Mouse (Mus musculus) midbrain, embryonic 16.5 days (tissue): ENCODE data around the gene Atp4a. TPM values are rescaled to one million over a fixed set of nuclear protein-coding genes. Genes with fewer than 3 reads are reported as not detected.

ENCODE experiments used
- ATAC-seq: fragments of 200-750 bp; cut with Nextera tagmentation; 2 replicates; pipeline ENCODE4 v1.8.0; 2017; ENCODE audit warnings: moderate TSS enrichment
- H3K27ac ChIP-seq: fragments of 300-500 bp; sonication (generic); 2 replicates; pipeline ENCODE4 v1.5.1; 2014; ENCODE audit warnings: mild to moderate bottlenecking, low read length, mixed read lengths
- H3K27me3 ChIP-seq: fragments of 300-500 bp; sonication (generic); 2 replicates; pipeline ENCODE4 v1.6.1; 2014; ENCODE audit warnings: low read depth, low read length, mixed read lengths; ENCODE audit not compliant: control insufficient read depth, insufficient read depth
- H3K36me3 ChIP-seq: fragments of 300-500 bp; sonication (generic); 2 replicates; pipeline ENCODE4 v1.6.1; 2014; ENCODE audit warnings: mild to moderate bottlenecking, low read length, moderate library complexity, mixed read lengths; ENCODE audit not compliant: control insufficient read depth, insufficient read depth
- H3K4me1 ChIP-seq: fragments of 300-500 bp; sonication (generic); 2 replicates; pipeline ENCODE4 v1.6.1; 2014; ENCODE audit warnings: mild to moderate bottlenecking, low read length, mixed read lengths; ENCODE audit not compliant: control insufficient read depth, insufficient read depth
- H3K4me2 ChIP-seq: fragments of 300-500 bp; sonication (generic); 2 replicates; pipeline ENCODE4 v1.6.1; 2014; ENCODE audit warnings: mild to moderate bottlenecking, low read length, mixed read lengths
- H3K4me3 ChIP-seq: fragments of 300-500 bp; sonication (generic); 2 replicates; pipeline ENCODE4 v1.5.1; 2014; ENCODE audit warnings: low read depth, mild to moderate bottlenecking, low read length, moderate library complexity, mixed read lengths
- H3K9ac ChIP-seq: fragments of 300-500 bp; sonication (generic); 2 replicates; pipeline ENCODE4 v1.6.1; 2014; ENCODE audit warnings: low read depth, low read length, mixed read lengths
- H3K9me3 ChIP-seq: fragments of 300-500 bp; sonication (generic); replicated peaks from 2 replicates; pipeline ENCODE4 v1.6.1; 2014; ENCODE audit warnings: mild to moderate bottlenecking, low read length, mixed read lengths; ENCODE audit not compliant: control insufficient read depth, poor library complexity, severe bottlenecking
- WGBS: fragments of 180-500 bp; shearing (Covaris S2); extraction: QIAGEN DNeasy Blood & Tissue Kit; methylation state at CpG from one replicate; pipeline ENCODE4 v1.1.7; 2014; 5-methylcytosine and 5-hydroxymethylcytosine counted together
- polyA plus RNA-seq: library from polyadenylated mRNA; unstranded; fragments of >200 nt; fragmentation: Nextera tagmentation; extraction: Ambion mirVana; gene quantifications from 2 replicates; pipeline ENCODE4 v1.2.1, GENCODE M21; 2015

Gene Atp4a
- polyA plus RNA-seq, 1 experiment from 2014 or later, result 2.2 TPM

DNA sequence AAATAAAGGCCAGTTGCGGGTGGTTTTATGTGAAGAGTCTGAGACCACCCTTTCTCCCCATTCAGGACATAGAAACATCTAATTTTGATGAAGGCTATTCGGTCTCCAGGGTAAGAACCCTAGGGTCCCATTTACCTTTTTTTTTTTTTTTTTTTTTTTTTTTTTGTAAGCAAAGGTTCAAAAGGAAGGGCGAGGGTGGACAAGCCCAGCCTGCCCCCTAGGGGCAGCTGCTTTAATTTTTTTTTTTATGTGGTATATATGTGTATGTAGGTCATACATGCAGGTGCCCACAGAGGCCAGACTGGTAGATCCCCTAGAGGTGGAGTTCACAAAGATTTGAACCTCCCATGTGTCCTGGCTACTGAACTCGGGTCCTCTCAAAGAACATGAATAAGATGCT lies 54.4 kb downstream of the Atp4a start:
- 0 out of 2 replicates have a peak, but pooled peaks cover 2% of the 10 kb centered on the region for H3K27me3 ChIP-seq
- 84% methylated on average over 4 of the region's 4 CpGs for WGBS
- no peak overlapping the region for H3K4me3 ChIP-seq
- ATAC-seq, result no peak
- no peak overlapping the region for H3K27ac ChIP-seq
- H3K4me1 ChIP-seq, result no peaks in the 10 kb centered on the region
- H3K9me3 ChIP-seq, result no peaks in the 10 kb centered on the region; the same call in 1 of the 2 replicates
- H3K9ac ChIP-seq, result no peak overlapping the region
- H3K4me2 ChIP-seq, result no peak overlapping the region
- no peaks in the 10 kb centered on the region for H3K36me3 ChIP-seq

DNA sequence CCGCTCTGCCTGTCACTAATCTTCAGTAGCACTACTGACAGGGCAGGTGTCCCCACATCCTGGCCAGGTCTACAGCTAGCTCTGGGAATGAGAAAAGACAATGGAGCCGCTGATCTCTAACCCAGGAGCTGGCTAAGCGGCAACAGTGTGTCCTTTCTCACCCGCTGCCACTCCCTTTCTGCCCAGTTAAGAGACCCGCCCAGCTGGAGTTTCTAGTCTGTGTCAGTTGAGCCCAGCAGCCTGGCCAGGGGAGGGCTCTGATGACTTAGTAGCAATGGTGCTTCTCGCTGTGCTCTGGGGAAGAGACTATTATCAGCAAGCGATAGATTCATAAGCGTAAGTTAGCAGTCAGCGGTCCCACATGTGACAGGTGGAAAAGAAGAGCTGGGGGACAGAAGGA lies 57.2 kb downstream of the Atp4a start:
- Histone ChIP-seq H3K9me3 (no peaks in the 10 kb centered on the region; the same call in 1 of the 2 replicates), H3K9ac (no peak overlapping the region), H3K36me3 (no peaks in the 10 kb centered on the region), H3K27me3 (0 out of 2 replicates have a peak, but pooled peaks cover 2% of the 10 kb centered on the region), H3K4me3 (no peak overlapping the region), H3K27ac (no peak overlapping the region), H3K4me1 (no peaks in the 10 kb centered on the region), H3K4me2 (no peak overlapping the region)
- WGBS, result 33% methylated on average over 9 of the region's 9 CpGs
- no peak for ATAC-seq

Other genes with a start within 250 kb of the Atp4a start
- not detected in 2 replicates for gene Prodh2, start 218.6 kb upstream of the Atp4a start, polyA plus RNA-seq
- gene Arhgap33, start 177.1 kb upstream of the Atp4a start, polyA plus RNA-seq, result 140 and 149 TPM in 2 replicates
- gene Hspb6, start 160.0 kb upstream of the Atp4a start, polyA plus RNA-seq, result 7.5 and 11.2 TPM in 2 replicates
- gene Proser3, start 159.9 kb upstream of the Atp4a start, polyA plus RNA-seq, result 8.2 and 8.5 TPM in 2 replicates
- gene Lin37, start 152.4 kb upstream of the Atp4a start, polyA plus RNA-seq, result 52.1 and 63.8 TPM in 2 replicates
- 82.0 and 88.4 TPM in 2 replicates for gene U2af1l4, start 148.9 kb upstream of the Atp4a start, polyA plus RNA-seq
- 18.6 and 19.2 TPM in 2 replicates for gene Gm49396, start 148.9 kb upstream of the Atp4a start, polyA plus RNA-seq
- 116 and 124 TPM in 2 replicates for gene Psenen, start 148.6 kb upstream of the Atp4a start, polyA plus RNA-seq
- 4.5 and 4.8 TPM in 2 replicates for gene Igflr1, start 146.8 kb upstream of the Atp4a start, polyA plus RNA-seq
- 9.1 and 11.0 TPM in 2 replicates for gene Kmt2b, start 123.5 kb upstream of the Atp4a start, polyA plus RNA-seq
- gene Zbtb32, start 113.3 kb upstream of the Atp4a start, polyA plus RNA-seq, result 0.20 and 0.22 TPM in 2 replicates
- 0.29 and 0.46 TPM in 2 replicates for gene Upk1a, start 99.4 kb upstream of the Atp4a start, polyA plus RNA-seq
- 1,035 and 1,037 TPM in 2 replicates for gene Cox6b1, start 86.1 kb upstream of the Atp4a start, polyA plus RNA-seq
- gene Etv2, start 76.4 kb upstream of the Atp4a start, polyA plus RNA-seq, result not detected in 2 replicates
- gene Rbm42, start 61.9 kb upstream of the Atp4a start, polyA plus RNA-seq, result 127 and 132 TPM in 2 replicates
- gene Haus5, start 47.2 kb upstream of the Atp4a start, polyA plus RNA-seq, result 24.4 and 26.9 TPM in 2 replicates
- not detected in 2 replicates for gene Pmis2, start 40.6 kb upstream of the Atp4a start, polyA plus RNA-seq
- gene 2200002J24Rik, start 13.3 kb upstream of the Atp4a start, polyA plus RNA-seq, result not detected in 2 replicates
- gene Tmem147, start 17.3 kb downstream of the Atp4a start, polyA plus RNA-seq, result 233 and 254 TPM in 2 replicates
- 1.1 and 1.7 TPM in 2 replicates for gene Gapdhs, start 31.5 kb downstream of the Atp4a start, polyA plus RNA-seq
- gene Sbsn, start 39.3 kb downstream of the Atp4a start, polyA plus RNA-seq, result 1.6 and 2.0 TPM in 2 replicates
- gene Dmkn, start 51.5 kb downstream of the Atp4a start, polyA plus RNA-seq, result 2.8 and 3.6 TPM in 2 replicates
- gene Krtdap, start 75.7 kb downstream of the Atp4a start, polyA plus RNA-seq, result not detected in 2 replicates
- 0.13 TPM in 1 of 2 replicates, not detected in the other for gene Ffar2, start 111.6 kb downstream of the Atp4a start, polyA plus RNA-seq
- not detected in 2 replicates for gene Ffar3, start 144.0 kb downstream of the Atp4a start, polyA plus RNA-seq
- gene Ffar1, start 149.4 kb downstream of the Atp4a start, polyA plus RNA-seq, result not detected in 2 replicates
- 0.06 TPM in 1 of 2 replicates, not detected in the other for gene Cd22, start 168.1 kb downstream of the Atp4a start, polyA plus RNA-seq
- gene Mag, start 202.7 kb downstream of the Atp4a start, polyA plus RNA-seq, result 4.5 and 4.7 TPM in 2 replicates
- gene Hamp2, start 212.5 kb downstream of the Atp4a start, polyA plus RNA-seq, result not detected in 2 replicates
- gene Hamp, start 231.8 kb downstream of the Atp4a start, polyA plus RNA-seq, result not detected in 2 replicates
- gene Usf2, start 244.6 kb downstream of the Atp4a start, polyA plus RNA-seq, result 28.6 and 29.6 TPM in 2 replicates